Mouse (Mus musculus) heart, postnatal 14 days (tissue): ENCODE data around the gene Trnau1ap. TPM values are rescaled to one million over a fixed set of nuclear protein-coding genes. Genes with fewer than 3 reads are reported as not detected.

Experiments
- DNase-seq, 2 experiments: peaks; one replicate each; pipeline ENCODE4 v3.0.0; 2021 to 2022
- intact Hi-C: fragments of 180-260 bp; cut with DNase I; formaldehyde crosslinking; loops from one replicate; pipeline ENCODE4 v1.15.1; 2025
- total RNA-seq, 2 experiments: library from RNA; stranded (reverse); gene quantifications; 2 replicates each; pipeline ENCODE4 v1.2.3; 2021

Gene Trnau1ap
- total RNA-seq, 2 experiments from 2014 or later = 21.6 to 24.6 TPM

- no peak for DNase-seq
- intact Hi-C loops = loop anchor here (5.0 kb wide), 1 partner anchor 51 kb away; the partner anchor contains the start of gene Ythdf2
Observed at GRCm38 (mm10) chr4:132263313-132263712, 66.0 kb downstream of the Trnau1ap start.

DNA sequence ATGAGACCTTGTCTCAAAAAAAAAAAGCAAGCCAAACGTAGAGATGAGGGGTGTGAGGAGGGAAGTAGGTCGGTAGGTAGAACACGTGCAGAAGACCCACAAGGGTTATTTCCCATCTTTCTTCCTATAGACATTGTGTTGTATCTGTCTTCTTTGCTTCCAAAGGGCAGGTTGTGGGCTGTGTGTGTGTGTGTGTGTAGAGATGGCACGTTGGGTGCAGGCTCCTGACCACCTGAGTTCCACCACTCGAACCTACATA lies 67.1 kb downstream of the Trnau1ap start:
- DNase-seq = no peak
- intact Hi-C loops = loop anchor here (5.0 kb wide), 1 partner anchor 50 kb away; the partner anchor contains the start of gene Ythdf2

Other genes starting within 250 kb of the Trnau1ap start
- under 1 TPM; 0.19 to 0.20 TPM for gene Oprd1, start 185.1 kb downstream of the Trnau1ap start, total RNA-seq
- gene Ythdf2, start 117.2 kb downstream of the Trnau1ap start, total RNA-seq = 10 to 100 TPM; 30.6 to 34.6 TPM
- 10 to 100 TPM; 12.7 to 13.9 TPM for gene Gmeb1, start 67.9 kb downstream of the Trnau1ap start, total RNA-seq
- gene Taf12, start 55.2 kb downstream of the Trnau1ap start, total RNA-seq = 10 to 100 TPM; 25.8 to 27.7 TPM
- under 1 TPM; 0.39 to 0.76 TPM for gene Rab42, start 26.2 kb downstream of the Trnau1ap start, total RNA-seq
- gene Rcc1, start 24.1 kb upstream of the Trnau1ap start, total RNA-seq = 10 to 100 TPM in 1 of 2 experiments, 1 to 10 TPM in 1; 9.5 to 13.3 TPM
- gene Phactr4, start 93.0 kb upstream of the Trnau1ap start, total RNA-seq = 10 to 100 TPM; 28.4 to 29.8 TPM
- 1 to 10 TPM; 3.8 to 4.7 TPM for gene Med18, start 134.4 kb upstream of the Trnau1ap start, total RNA-seq
- gene Sesn2, start 181.0 kb upstream of the Trnau1ap start, total RNA-seq = 1 to 10 TPM; 3.8 to 3.9 TPM
- gene Atpif1, start 204.1 kb upstream of the Trnau1ap start, total RNA-seq = 100 to 1,000 TPM; 399 to 455 TPM
- 10 to 100 TPM; 50.2 to 51.7 TPM for gene Dnajc8, start 206.0 kb upstream of the Trnau1ap start, total RNA-seq
- 1 to 10 TPM; 1.1 to 2.0 TPM for gene Ptafr, start 234.5 kb upstream of the Trnau1ap start, total RNA-seq